Mouse (Mus musculus) olfactory bulb, adult 2 months (tissue): Measurements from ENCODE around the gene Emid1.

Experiments
- CTCF ChIP-seq: fragments of 200-500 bp; IDR thresholded peaks from 2 replicates; pipeline ENCODE4 v1.5.1; 2012; ENCODE audit warnings: low read depth, mild to moderate bottlenecking, low read length, moderate library complexity; ENCODE audit not compliant: insufficient read depth
- POLR2A ChIP-seq: fragments of 200-500 bp; IDR thresholded peaks from 2 replicates; pipeline ENCODE4 v1.6.1; 2012; ENCODE audit warnings: mild to moderate bottlenecking, low read depth, low read length, moderate library complexity; ENCODE audit not compliant: insufficient read depth

DNA sequence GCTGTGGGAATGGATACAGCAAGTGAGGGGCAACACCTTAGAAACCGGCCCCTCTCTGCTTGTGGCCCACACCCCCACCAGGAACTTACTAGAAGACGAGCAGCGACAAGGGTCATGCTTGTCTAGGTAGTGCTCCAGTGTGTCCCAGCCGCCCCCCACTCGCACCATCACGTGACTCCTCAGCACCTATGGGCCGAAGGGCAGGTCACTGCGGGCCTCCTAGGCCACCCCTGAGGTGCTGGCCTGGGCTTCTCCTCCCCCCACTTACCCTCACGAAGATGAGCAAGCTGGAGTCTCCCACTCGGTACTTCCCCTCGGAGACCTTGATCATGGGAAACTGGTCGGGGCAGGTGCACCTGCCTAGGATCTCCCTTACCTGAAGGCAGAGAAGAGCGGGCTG is 89.7 kb downstream of the Emid1 start:
- TF ChIP-seq CTCF (no peak), POLR2A (no peak)
